In the genomic region with DNA sequence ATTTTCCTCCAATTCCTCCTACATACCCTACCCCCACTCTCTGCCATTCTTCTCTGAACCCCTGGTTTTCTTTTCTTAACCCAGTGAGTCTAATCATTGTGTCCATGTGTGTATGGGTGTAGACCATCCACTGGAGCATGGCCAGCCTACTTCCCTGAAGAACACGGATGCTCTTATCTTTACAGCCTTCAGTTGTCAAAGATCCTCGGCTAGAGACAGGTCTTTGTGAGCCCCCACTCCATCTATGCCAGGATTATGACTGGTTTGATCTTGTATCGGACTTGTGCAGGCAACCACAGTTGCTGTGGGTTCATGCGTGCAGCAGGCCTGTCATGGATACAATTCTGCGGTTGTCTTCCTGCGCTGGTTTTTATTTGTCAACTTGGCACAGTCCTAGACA, we compare ENCODE assay signal across 25 mouse cellular contexts.
DNase-seq lines count a peak whose midpoint lies in the region; ATAC-seq and TF ChIP-seq lines count a peak whose summit lies in the region.
"Had no signal": no experiment of that assay in that cellular context is flagged by ENCODE, and none has a peak within 500 bp of the region (broad histone marks: within the 10 kb centered on the region; RNA-seq: fewer than 3 reads in every experiment).

No protein-coding gene starts in this region.

- ATAC-seq in G1E (ENCODE audit: extremely low read depth, insufficient number of reproducible peaks, low FRiP score, poor library complexity, severe bottlenecking) = peak; percentile 64
- peak; percentile 69 for ATAC-seq in megakaryocyte-erythroid progenitor cell, adult 5-6 weeks (replicated peaks; ENCODE audit: low FRiP score, low TSS enrichment, poor library complexity, severe bottlenecking)
- ATAC-seq in activated CD4-positive, CD25-positive, alpha-beta regulatory T cell, adult 4 months = no peak
- ATAC-seq in hindbrain, embryonic 13.5 days (ENCODE audit: low FRiP score) = no peak
- ATAC-seq: CD4-positive, CD25-positive, alpha-beta regulatory T cell, adult 4 months; intestine, postnatal 0 days; Patski had no signal

- no peak for TF ChIP-seq POLR2A in MEL (IDR thresholded peaks at IDR 0.05; ENCODE audit: control insufficient read depth in 1 of 2, insufficient read depth in 1 of 2, low read depth in 1 of 2, low read length in 2 of 2, poor library complexity in 1 of 2)
- no peak for TF ChIP-seq POLR2A in cortical plate, adult 2 months (IDR thresholded peaks at IDR 0.05; ENCODE audit: extremely low read depth, insufficient read depth, low read length)

- H3K36me3 ChIP-seq in G1E (replicated peaks) = peaks cover 65% of the 10 kb centered on the region
- peaks cover 7 to 22% of the 10 kb centered on the region in 2 experiments for H3K36me3 ChIP-seq in MEL (ENCODE audit: control insufficient read depth in 1 of 2, insufficient read depth in 2 of 2, low read length in 2 of 2)
- peaks cover 30% of the 10 kb centered on the region for H3K36me3 ChIP-seq in hindbrain, embryonic 13.5 days

- no peak overlapping the region for H3K4me2 ChIP-seq in hindbrain, embryonic 13.5 days
- H3K4me2 ChIP-seq: heart, embryonic 12.5 days; heart, embryonic 15.5 days; hindbrain, embryonic 15.5 days had no signal

- H3K9me3 ChIP-seq in G1E (replicated peaks) = peaks cover 8% of the 10 kb centered on the region
- no peaks in the 10 kb centered on the region for H3K9me3 ChIP-seq in MEL (replicated peaks; ENCODE audit: insufficient read depth, low read length)
- H3K9me3 ChIP-seq in hindbrain, embryonic 13.5 days = no peaks in the 10 kb centered on the region
- H3K9me3 ChIP-seq: heart, embryonic 12.5 days; heart, embryonic 15.5 days; hindbrain, embryonic 15.5 days had no signal

- peak overlapping the region; percentile 33 for H3K27ac ChIP-seq in MEL (ENCODE audit: control insufficient read depth, low read depth, low read length)
- H3K27ac ChIP-seq in cortical plate, adult 2 months (ENCODE audit: insufficient read depth, low read length) = peak overlapping the region; percentile 61; the same call in 1 of the 2 replicates
- H3K27ac ChIP-seq in hindbrain, embryonic 13.5 days = no peak overlapping the region
- H3K27ac ChIP-seq: gastrocnemius, adult 2 months; heart, embryonic 15.5 days; hindbrain, embryonic 15.5 days had no signal

- TF ChIP-seq CTCF in G1E (IDR thresholded peaks at IDR 0.05; ENCODE audit: low read depth, low read length) (no peak), MEL (IDR thresholded peaks at IDR 0.05 in 2 of 3, conservative IDR thresholded peaks at IDR 0.05 in 1 of 3; ENCODE audit: control insufficient read depth in 1 of 3, insufficient read depth in 1 of 3, low read depth in 2 of 3, low read length in 3 of 3, poor library complexity in 1 of 3, severe bottlenecking in 1 of 3) (no peak)
- no peak for TF ChIP-seq CTCF in cortical plate, adult 2 months (IDR thresholded peaks at IDR 0.05; ENCODE audit: extremely low read depth, insufficient read depth, low read length)

- no peak for TF ChIP-seq RAD21 in MEL (IDR thresholded peaks at IDR 0.05; ENCODE audit: low read depth, low read length)

- 96% methylated on average over 6 of the region's 6 CpGs for WGBS in hindbrain, embryonic 13.5 days

- H3K9ac ChIP-seq in MEL (ENCODE audit: control insufficient read depth, low read depth, low read length, poor library complexity, severe bottlenecking) = no peak overlapping the region
- H3K9ac ChIP-seq in hindbrain, embryonic 13.5 days = no peak overlapping the region
- H3K9ac ChIP-seq: forebrain, postnatal 0 days; heart, embryonic 12.5 days; heart, embryonic 15.5 days; hindbrain, embryonic 15.5 days had no signal

- DNase-seq in G1E (ENCODE audit: low spot score) (peak; percentile 68), MEL (ENCODE audit: low read depth, low spot score) (no peak)
- no peak for DNase-seq in ovary, adult 18-20 months (ENCODE audit: low spot score)
- DNase-seq: adrenal gland, adult 2 months; adrenal gland, postnatal 14 days; cerebellum, adult 11 months; cerebellum, adult 2 months; cerebellum, postnatal 10 days; cerebellum, postnatal 36 days; forebrain, postnatal 0 days; gastrocnemius, adult 2 months; gastrocnemius, postnatal 14 days; heart, adult 11 months; heart, postnatal 10 days; heart, postnatal 4 days had no signal

- TF ChIP-seq EP300 in MEL (IDR thresholded peaks at IDR 0.05; ENCODE audit: low read depth in 1 of 2, low read length in 2 of 2) = no peak

- H3K27me3 ChIP-seq in G1E (ENCODE audit: insufficient read depth, low read length) (no peaks in the 10 kb centered on the region), MEL (ENCODE audit: control insufficient read depth in 1 of 2, insufficient read depth in 2 of 2, low read length in 2 of 2) (no peaks in the 10 kb centered on the region)
- no peaks in the 10 kb centered on the region for H3K27me3 ChIP-seq in hindbrain, embryonic 13.5 days
- H3K27me3 ChIP-seq: heart, embryonic 12.5 days; heart, embryonic 15.5 days; hindbrain, embryonic 15.5 days; Patski had no signal

- H3K4me1 ChIP-seq in G1E (ENCODE audit: insufficient read depth, low read depth, low read length) (peaks cover 87% of the 10 kb centered on the region), MEL (ENCODE audit: control insufficient read depth in 1 of 2, insufficient read depth in 2 of 2, low read length in 2 of 2) (peaks cover 14 to 17% of the 10 kb centered on the region in 2 experiments)
- peaks cover 14% of the 10 kb centered on the region for H3K4me1 ChIP-seq in cortical plate, adult 2 months (ENCODE audit: control insufficient read depth, insufficient read depth, low read length)
- H3K4me1 ChIP-seq in hindbrain, embryonic 13.5 days (replicated peaks) = peaks cover 23% of the 10 kb centered on the region

- no peaks in the 10 kb centered on the region for H3K79me2 ChIP-seq in MEL (ENCODE audit: control insufficient read depth, insufficient read depth, low read length, poor library complexity)

- H3K4me3 ChIP-seq in G1E (ENCODE audit: low read depth, low read length) (no peak overlapping the region; the same call in 1 of the 2 replicates), MEL (ENCODE audit: control insufficient read depth in 1 of 2, insufficient read depth in 1 of 2, low read depth in 2 of 2, low read length in 2 of 2) (no peak overlapping the region)
- H3K4me3 ChIP-seq in cortical plate, adult 2 months (ENCODE audit: insufficient read depth, low read length) = no peak overlapping the region
- no peak overlapping the region for H3K4me3 ChIP-seq in hindbrain, embryonic 13.5 days
- H3K4me3 ChIP-seq: gastrocnemius, adult 2 months; heart, embryonic 12.5 days; heart, embryonic 15.5 days; hindbrain, embryonic 15.5 days had no signal

TF ChIP-seq in MEL, 35 proteins besides CTCF, POLR2A, EP300 and RAD21:
- no peak for TF ChIP-seq JUND (IDR thresholded peaks at IDR 0.05; ENCODE audit: low read depth, low read length)

Comparison
In these comparisons a context has a peak if more than half of its experiments do, and no peak if none do; other contexts are left out.
1. ATAC-seq: peak in G1E (single experiment) and megakaryocyte-erythroid progenitor cell, adult 5-6 weeks (single experiment); none in activated CD4-positive, CD25-positive, alpha-beta regulatory T cell, adult 4 months (single experiment) and hindbrain, embryonic 13.5 days (single experiment).